Comparison of ENCODE assay signal across 8 mouse cellular contexts in the genomic region with DNA sequence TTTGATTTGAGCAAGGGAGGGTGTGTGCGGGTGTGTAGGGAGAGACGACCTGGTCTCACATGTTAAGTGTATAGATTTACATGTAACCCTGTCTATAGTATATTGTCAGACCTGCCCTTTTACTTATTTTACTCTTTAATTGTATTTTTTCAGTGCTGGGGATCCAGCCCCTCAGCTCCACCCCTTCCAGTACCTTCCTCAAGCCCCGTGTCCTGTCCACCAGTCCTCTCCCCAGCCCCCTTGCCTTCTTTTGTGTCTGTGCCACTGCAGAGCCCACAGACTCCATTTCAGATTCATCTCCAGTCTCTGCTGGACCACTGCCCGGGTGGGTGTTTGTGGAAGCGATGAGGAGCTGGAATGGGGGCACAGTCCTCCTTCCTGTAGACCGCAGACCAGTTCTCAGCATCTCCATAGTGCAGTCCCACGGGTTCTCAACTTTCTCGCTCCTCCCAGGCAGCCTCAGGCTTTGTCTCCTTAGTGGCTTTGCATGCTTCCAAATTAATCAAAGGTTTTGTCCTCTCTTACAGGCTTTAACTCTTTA. TPM values are rescaled to one million over a fixed set of nuclear protein-coding genes. Genes with fewer than 3 reads are reported as not detected.
DNase-seq lines count a peak whose midpoint lies in the region; ATAC-seq lines count a peak whose summit lies in the region.

No protein-coding gene starts in this region.

- 34% methylated on average over 8 of the region's 8 CpGs for WGBS in lung, embryonic 15.5 days
- WGBS in hindbrain, embryonic 13.5 days = 28% methylated on average over 8 of the region's 8 CpGs
- WGBS in neural tube, embryonic 13.5 days = 32% methylated on average over 8 of the region's 8 CpGs

- ATAC-seq in lung, embryonic 15.5 days (ENCODE audit: borderline replicate concordance, extremely low read depth, low FRiP score, low TSS enrichment) = no peak
- ATAC-seq in hindbrain, embryonic 13.5 days (ENCODE audit: low FRiP score) = no peak
- no peak for ATAC-seq in neural tube, embryonic 13.5 days (ENCODE audit: low read depth)

- peak; percentile 73 to 80 for DNase-seq in cerebellum, postnatal 10 days
- DNase-seq in cerebellum, adult 8-10 months = no peak
- DNase-seq in lung, postnatal 14 days = no peak
- DNase-seq in cerebellum, adult 11 months = no peak
- no peak for DNase-seq in adrenal gland, adult 2 months

- H3K9me3 ChIP-seq in lung, embryonic 15.5 days = no peaks in the 10 kb centered on the region
- no peaks in the 10 kb centered on the region for H3K9me3 ChIP-seq in hindbrain, embryonic 13.5 days
- H3K9me3 ChIP-seq in neural tube, embryonic 13.5 days = no peaks in the 10 kb centered on the region

- H3K9ac ChIP-seq in lung, embryonic 15.5 days = no peak overlapping the region
- no peak overlapping the region for H3K9ac ChIP-seq in hindbrain, embryonic 13.5 days
- H3K9ac ChIP-seq in neural tube, embryonic 13.5 days = peak overlapping the region; percentile 47; the same call in 1 of the 2 replicates

- peak overlapping the region; percentile 51 for H3K27ac ChIP-seq in lung, embryonic 15.5 days
- peak overlapping the region; percentile 89 for H3K27ac ChIP-seq in hindbrain, embryonic 13.5 days
- peak overlapping the region; percentile 90 for H3K27ac ChIP-seq in neural tube, embryonic 13.5 days (replicated peaks)

- no peak overlapping the region for H3K4me3 ChIP-seq in lung, embryonic 15.5 days
- H3K4me3 ChIP-seq in hindbrain, embryonic 13.5 days = no peak overlapping the region
- no peak overlapping the region for H3K4me3 ChIP-seq in neural tube, embryonic 13.5 days

- peaks cover 78% of the 10 kb centered on the region for H3K4me1 ChIP-seq in lung, embryonic 15.5 days
- H3K4me1 ChIP-seq in hindbrain, embryonic 13.5 days (replicated peaks) = peaks cover 80% of the 10 kb centered on the region
- H3K4me1 ChIP-seq in neural tube, embryonic 13.5 days (replicated peaks) = peaks cover 91% of the 10 kb centered on the region

- H3K4me2 ChIP-seq in lung, embryonic 15.5 days = no peak overlapping the region
- no peak overlapping the region for H3K4me2 ChIP-seq in hindbrain, embryonic 13.5 days
- H3K4me2 ChIP-seq in neural tube, embryonic 13.5 days = no peak overlapping the region

- H3K36me3 ChIP-seq in lung, embryonic 15.5 days = no peaks in the 10 kb centered on the region
- H3K36me3 ChIP-seq in hindbrain, embryonic 13.5 days = no peaks in the 10 kb centered on the region
- no peaks in the 10 kb centered on the region for H3K36me3 ChIP-seq in neural tube, embryonic 13.5 days

- no peaks in the 10 kb centered on the region for H3K27me3 ChIP-seq in lung, embryonic 15.5 days
- no peaks in the 10 kb centered on the region for H3K27me3 ChIP-seq in hindbrain, embryonic 13.5 days
- no peaks in the 10 kb centered on the region for H3K27me3 ChIP-seq in neural tube, embryonic 13.5 days

RNA-seq across cellular contexts. Expression of a gene that starts 37.1 kb away (rescaled TPM):
- 24.1 and 25.3 TPM in 2 replicates for polyA plus RNA-seq in lung, embryonic 15.5 days (2015; fragmentation: Nextera tagmentation; extraction: Ambion mirVana)
- 43.0 and 46.2 TPM in 2 replicates for polyA plus RNA-seq in hindbrain, embryonic 13.5 days (2015; fragmentation: Nextera tagmentation; extraction: Ambion mirVana)
- polyA plus RNA-seq in neural tube, embryonic 13.5 days (2015; fragmentation: Nextera tagmentation; extraction: Ambion mirVana) = 43.4 and 44.3 TPM in 2 replicates
- total RNA-seq in adrenal gland, adult 2 months (2021) = 10 to 100 TPM; 67.8 to 83.7 TPM
- 52.2 and 52.3 TPM in 2 replicates for polyA plus RNA-seq in adrenal gland, adult 2 months (2012; rRNA removed)

RNA-seq across cellular contexts. Expression of a gene that starts 57.4 kb away (rescaled TPM):
- polyA plus RNA-seq in lung, embryonic 15.5 days (2015; fragmentation: Nextera tagmentation; extraction: Ambion mirVana) = 149 and 164 TPM in 2 replicates
- polyA plus RNA-seq in hindbrain, embryonic 13.5 days (2015; fragmentation: Nextera tagmentation; extraction: Ambion mirVana) = 106 and 109 TPM in 2 replicates
- 115 and 160 TPM in 2 replicates for polyA plus RNA-seq in neural tube, embryonic 13.5 days (2015; fragmentation: Nextera tagmentation; extraction: Ambion mirVana)
- 1 to 10 TPM; 1.5 to 2.0 TPM for total RNA-seq in adrenal gland, adult 2 months (2021)
- polyA plus RNA-seq in adrenal gland, adult 2 months (2012; rRNA removed) = 2.3 and 6.0 TPM in 2 replicates

Comparison
In these comparisons a context has a peak if more than half of its experiments do, and no peak if none do; other contexts are left out.
1. DNase-seq: peak in cerebellum, postnatal 10 days (2 of 2); none in cerebellum, adult 8-10 months (single experiment), lung, postnatal 14 days (single experiment), cerebellum, adult 11 months (single experiment) and adrenal gland, adult 2 months (single experiment).
2. RNA of a gene that starts 57.4 kb away (polyA plus RNA-seq): 149 to 164 TPM in lung, embryonic 15.5 days, 115 to 160 TPM in neural tube, embryonic 13.5 days and 106 to 109 TPM in hindbrain, embryonic 13.5 days; 2.3 to 6.0 TPM in adrenal gland, adult 2 months; every median in the first group is over 10 times any median in the second.
3. Peak in every context shown above with its lines, with median percentiles within 50 percentile points of each other: H3K27ac ChIP-seq.